Mouse (Mus musculus) layer of hippocampus, adult 9-10 months (tissue): ENCODE results near the gene Lbh.

Source experiments
- DNase-seq: peaks from one replicate; pipeline ENCODE4 v3.0.0; 2022; ENCODE audit warnings: low spot score

Lbh gene

GRCm38 (mm10) chr17:72911751-72912150 lies 6.4 kb upstream of the Lbh start:
- no peak for DNase-seq

DNA sequence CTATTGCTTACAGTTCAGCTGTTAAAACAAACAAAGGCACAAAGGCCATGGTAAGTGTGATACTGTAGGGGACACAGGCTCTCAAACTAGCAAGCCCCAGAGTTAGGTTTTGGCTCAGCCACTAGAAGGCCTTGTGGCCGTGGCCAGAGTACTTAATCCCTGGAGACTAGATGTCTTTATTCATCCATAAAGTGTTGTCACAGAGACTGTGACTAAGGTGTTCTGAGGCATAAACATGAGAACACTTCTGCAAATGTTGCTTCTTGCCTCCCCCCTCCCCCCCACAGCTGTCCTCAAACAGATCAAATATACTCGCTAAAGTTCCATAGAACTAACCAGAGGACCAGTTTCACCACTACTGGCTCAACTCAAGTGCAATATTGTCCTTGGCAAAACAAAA lies 4.0 kb upstream of the Lbh start:
- no peak for DNase-seq

- no peak for DNase-seq
Measured at GRCm38 (mm10) chr17:72917241-72918030, 669 bp upstream of the Lbh start.

- DNase-seq: no peak
Measured at GRCm38 (mm10) chr17:72918571-72919541, 751 bp downstream of the Lbh start.

DNA sequence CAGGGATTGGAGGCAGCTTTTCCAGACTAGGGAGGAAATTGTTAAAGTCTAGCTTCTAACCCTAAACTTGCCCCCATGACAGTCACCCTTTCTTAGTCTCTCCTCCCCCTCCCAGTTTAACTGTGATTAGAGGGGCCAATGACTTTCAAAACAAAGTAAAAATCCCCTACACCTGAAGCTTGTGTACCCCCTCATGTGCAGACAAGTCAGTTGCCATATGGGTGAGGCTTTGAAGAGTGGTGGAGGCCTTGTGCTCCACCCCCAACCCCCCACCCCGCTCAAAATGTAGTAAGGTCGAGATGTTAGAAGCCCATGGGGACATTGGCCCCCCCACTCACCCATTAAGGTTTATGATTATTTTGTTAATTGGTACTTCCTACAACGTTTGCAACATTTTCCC lies 1.5 kb downstream of the Lbh start:
- no peak for DNase-seq

GRCm38 (mm10) chr17:72920430-72920829 lies 2.3 kb downstream of the Lbh start:
- DNase-seq: no peak

DNA sequence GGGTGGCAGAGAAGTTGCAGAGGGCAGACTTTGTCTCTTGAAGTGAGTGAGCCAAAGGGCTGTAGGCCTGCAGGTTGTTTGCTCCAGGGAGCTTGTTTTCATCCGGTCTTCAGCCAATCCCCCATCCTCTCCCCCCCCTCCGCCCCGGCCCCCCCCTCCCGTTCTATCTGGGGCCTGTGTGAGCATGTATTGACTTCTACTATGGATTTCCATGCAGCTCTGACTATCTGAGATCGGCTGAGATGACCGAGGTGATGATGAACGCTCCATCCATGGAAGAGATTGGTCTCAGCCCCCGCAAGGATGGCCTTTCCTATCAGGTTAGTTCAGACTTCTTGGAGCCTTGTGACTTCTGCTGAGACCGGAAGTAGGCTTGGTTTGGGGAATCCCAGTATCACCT lies 2.9 kb downstream of the Lbh start:
- no peak for DNase-seq

DNA sequence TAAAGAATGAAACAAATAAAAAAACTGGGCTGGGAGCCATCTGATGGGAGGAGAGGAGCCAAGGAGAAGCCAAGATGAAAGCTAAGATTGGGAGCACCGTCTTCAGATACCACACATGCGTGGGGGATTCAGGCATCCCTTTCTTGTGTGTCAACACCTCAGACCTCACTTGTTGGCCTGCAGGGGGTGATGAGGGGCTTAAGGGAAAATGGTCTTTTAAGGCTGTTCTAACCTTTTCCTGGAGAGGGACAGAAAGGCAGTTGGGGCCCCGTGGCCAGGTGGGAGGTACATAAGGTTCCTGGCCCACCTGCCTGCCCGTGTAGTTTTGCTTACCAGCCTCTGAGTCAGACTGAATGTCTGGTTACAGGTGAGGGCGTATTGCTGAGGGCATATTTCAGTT lies 4.1 kb downstream of the Lbh start:
- DNase-seq: no peak

- DNase-seq: no peak
Measured at GRCm38 (mm10) chr17:72923283-72923682, 5.2 kb downstream of the Lbh start.

- DNase-seq: no peak
Measured at GRCm38 (mm10) chr17:72924295-72924694, 6.2 kb downstream of the Lbh start.

DNA sequence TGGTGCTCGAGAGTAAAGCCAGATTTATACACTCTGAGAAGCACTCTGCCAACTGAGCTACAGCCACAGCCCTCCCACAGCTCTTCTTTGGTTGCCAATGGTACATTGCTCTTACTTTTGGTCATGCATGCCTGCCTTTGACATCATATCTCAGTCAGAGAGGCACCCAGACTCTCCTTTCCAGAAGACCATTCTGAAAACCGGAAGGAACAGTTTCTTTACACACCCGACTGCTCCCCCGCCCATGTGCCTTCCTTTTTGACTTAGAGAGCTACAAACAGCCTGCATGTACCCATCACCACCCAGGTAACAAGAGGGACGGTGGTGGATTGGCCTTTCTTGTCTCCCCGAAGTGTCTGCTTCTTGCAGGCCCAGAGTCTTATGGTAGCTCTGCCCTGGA lies 7.0 kb downstream of the Lbh start:
- no peak for DNase-seq

DNA sequence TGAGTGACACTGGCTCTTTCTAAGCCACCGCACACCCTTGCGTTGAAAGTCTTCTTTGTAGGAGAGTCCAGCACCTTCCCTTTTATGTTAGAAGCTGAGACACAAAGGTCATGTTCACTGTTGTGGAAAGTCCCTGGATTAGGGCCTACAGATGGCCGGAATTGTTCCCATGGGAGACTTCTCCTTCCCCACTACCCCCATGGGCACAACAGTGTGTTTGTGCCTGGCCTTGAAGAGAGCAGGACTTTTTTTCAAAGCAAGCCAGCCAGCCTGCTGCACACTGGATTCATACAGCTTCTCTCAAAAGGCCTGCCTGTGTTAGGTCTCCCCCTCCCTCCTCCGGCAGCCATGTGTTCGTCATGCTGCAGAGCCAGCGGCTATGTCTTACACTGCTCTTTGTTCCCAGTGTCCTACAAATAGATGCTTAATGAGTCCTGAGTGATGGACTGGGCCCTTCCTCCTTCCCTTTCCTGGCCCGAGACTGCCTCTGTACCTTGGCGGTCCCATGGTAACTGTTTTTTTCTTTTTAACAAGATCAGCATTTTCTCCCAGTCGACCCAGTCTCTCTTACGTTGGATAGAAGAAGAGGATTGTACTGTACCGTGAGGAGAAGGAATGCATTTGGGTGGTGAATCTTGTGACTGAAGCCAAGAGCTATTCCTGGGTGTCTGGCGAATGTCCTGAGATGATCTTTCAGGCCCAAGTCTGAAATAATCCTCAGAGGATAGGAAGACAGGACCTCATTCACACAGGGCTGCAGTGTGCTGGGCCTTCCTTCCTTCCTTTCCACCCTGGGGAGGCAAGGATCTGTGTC lies 7.9 kb downstream of the Lbh start:
- DNase-seq: peak; percentile 57

DNA sequence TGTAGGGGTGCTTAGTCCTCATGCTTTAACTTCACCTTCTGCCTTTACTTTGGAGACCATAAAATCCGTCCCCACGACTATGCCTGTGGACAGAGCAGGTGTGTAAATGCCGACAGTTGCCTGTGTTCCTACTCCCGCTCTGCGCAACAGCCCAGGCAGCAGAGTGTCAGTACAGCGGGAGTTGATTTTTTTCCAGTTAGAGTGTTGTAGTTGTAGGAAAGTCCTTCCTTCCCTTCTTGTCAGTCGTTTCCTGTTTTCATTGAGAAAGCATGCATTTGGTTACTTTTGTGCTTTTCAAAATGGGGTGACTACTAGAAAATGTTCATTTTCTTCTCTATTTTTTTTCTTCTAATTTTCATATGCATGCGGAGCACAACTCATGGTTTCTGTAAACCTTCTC lies 8.9 kb downstream of the Lbh start:
- DNase-seq: no peak

DNA sequence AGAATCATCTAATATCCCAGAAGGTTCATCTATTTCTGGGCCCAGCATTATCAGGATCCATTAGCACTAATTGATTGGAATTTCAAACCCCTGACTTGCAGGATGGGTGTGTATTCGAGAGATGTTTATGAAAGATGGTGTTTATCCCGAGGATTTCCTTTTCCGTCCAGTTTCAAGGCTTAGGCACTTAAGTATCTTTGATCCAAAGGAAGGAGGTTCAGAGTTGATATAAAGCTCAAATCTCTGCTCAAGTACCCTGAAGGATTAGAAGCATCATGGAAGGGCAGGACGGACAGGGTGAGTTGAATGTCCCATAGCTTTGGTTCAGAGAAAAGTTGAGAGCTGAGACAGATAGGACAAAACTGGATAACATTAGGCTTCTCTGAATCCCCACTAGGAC lies 15.0 kb downstream of the Lbh start:
- DNase-seq: no peak

- DNase-seq: no peak
Measured at GRCm38 (mm10) chr17:72934146-72934545, 16.0 kb downstream of the Lbh start.

GRCm38 (mm10) chr17:72934653-72935052 lies 16.5 kb downstream of the Lbh start:
- no peak for DNase-seq

DNA sequence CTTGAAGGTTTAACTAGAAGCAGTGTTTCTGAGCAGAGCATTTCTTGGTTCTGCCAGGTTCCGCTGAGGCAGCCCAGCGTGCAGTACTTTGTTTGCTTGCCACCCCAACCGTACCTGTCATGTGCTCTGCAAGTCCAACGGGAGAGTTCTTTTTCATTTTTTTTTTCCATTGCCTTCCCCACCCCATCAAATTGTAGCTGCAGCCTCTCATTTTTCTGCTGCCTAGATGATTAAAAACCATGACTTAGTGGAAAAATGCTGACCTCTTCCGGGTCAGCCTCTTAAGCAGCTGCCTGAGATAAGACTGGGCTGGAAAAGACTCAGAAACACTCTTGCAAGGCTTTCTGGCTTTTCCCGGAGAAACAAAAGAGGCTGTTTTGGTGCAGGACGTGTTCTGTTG lies 17.8 kb downstream of the Lbh start:
- no peak for DNase-seq

- no peak for DNase-seq
Measured at GRCm38 (mm10) chr17:72936336-72936735, 18.2 kb downstream of the Lbh start.

GRCm38 (mm10) chr17:72937204-72937603 lies 19.1 kb downstream of the Lbh start:
- no peak for DNase-seq

- DNase-seq: no peak
Measured at GRCm38 (mm10) chr17:72938026-72938795, 20.1 kb downstream of the Lbh start.

DNA sequence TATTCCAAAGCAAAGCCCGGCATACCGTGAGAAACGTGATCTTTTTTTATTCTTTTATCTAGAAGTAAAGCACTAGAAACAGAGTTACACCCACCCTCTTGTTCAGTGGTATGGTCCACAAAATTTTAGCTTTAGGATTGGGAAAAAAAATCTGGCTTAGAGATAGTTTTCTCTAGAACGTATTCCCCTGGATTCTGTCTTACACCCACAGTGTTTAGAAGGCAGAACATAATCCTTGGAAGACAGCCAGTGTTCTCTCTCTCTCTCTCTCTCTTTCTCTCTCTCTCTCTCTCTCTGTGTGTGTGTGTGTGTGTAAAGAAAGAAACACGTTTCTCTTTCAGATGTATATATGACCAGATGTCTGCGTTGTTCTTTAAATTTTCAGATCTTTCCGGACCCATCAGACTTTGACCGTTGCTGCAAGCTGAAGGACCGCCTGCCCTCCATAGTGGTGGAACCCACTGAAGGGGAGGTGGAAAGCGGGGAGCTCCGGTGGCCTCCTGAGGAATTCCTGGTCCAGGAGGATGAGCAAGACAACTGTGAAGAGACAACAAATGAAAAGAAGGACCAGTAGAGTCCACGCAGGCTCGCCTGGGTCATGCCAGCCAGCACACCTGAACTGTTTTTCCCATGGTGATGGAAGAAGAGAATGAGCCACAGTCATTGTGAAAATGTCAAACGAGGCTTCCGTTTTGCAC lies 20.9 kb downstream of the Lbh start:
- no peak for DNase-seq
